Mouse (Mus musculus) G1E (cell line): ENCODE data around the gene Rab3gap1. TPM values are rescaled to one million over a fixed set of nuclear protein-coding genes. Genes with fewer than 3 reads are reported as not detected.

ENCODE experiments used
- ATAC-seq: 2 replicates; pipeline ENCODE4 v1.8.0; 2016; ENCODE audit warnings: mild to moderate bottlenecking; ENCODE audit not compliant: insufficient number of reproducible peaks, poor library complexity, low FRiP score, severe bottlenecking; ENCODE audit errors: extremely low read depth
- DNase-seq: peaks from one replicate; pipeline ENCODE4 v3.0.0; 2012; ENCODE audit warnings: low spot score
- H3K27me3 ChIP-seq: 2 replicates; pipeline ENCODE4 v1.6.1; 2012; ENCODE audit warnings: mild to moderate bottlenecking, low read length, inconsistent platforms; ENCODE audit not compliant: insufficient read depth
- H3K36me3 ChIP-seq: replicated peaks from 2 replicates; pipeline ENCODE3; 2012; ENCODE audit warnings: mild to moderate bottlenecking, inconsistent platforms
- H3K4me1 ChIP-seq: 2 replicates; pipeline ENCODE4 v1.6.1; 2012; ENCODE audit warnings: low read depth, low read length, inconsistent platforms, mixed read lengths; ENCODE audit not compliant: insufficient read depth
- H3K4me3 ChIP-seq: 2 replicates; pipeline ENCODE4 v1.5.1; 2012; ENCODE audit warnings: low read depth, mild to moderate bottlenecking, inconsistent platforms, low read length, moderate library complexity, mixed read lengths
- H3K9me3 ChIP-seq: replicated peaks from 2 replicates; pipeline ENCODE4 v1.6.1; 2012; ENCODE audit warnings: inconsistent platforms
- CTCF ChIP-seq: IDR thresholded peaks from 2 replicates; pipeline ENCODE4 v1.5.1; 2012; ENCODE audit warnings: low read depth, low read length, inconsistent platforms, mixed read lengths
- GATA1 ChIP-seq: IDR thresholded peaks from 2 replicates; pipeline ENCODE4 v1.6.1; 2012; ENCODE audit warnings: borderline replicate concordance, low read length, inconsistent platforms, mixed read lengths
- GATA2 ChIP-seq: IDR thresholded peaks from 2 replicates; pipeline ENCODE4 v1.6.1; 2012; ENCODE audit warnings: low read depth, low read length, inconsistent platforms, borderline replicate concordance
- POLR2AphosphoS5 ChIP-seq: IDR thresholded peaks from 2 replicates; pipeline ENCODE4 v1.6.1; 2012; ENCODE audit warnings: low read depth, low read length, inconsistent platforms; ENCODE audit not compliant: insufficient replicate concordance
- TAL1 ChIP-seq: conservative IDR thresholded peaks from 2 replicates; pipeline ENCODE4 v1.6.1; 2012; ENCODE audit warnings: low read depth, low read length, inconsistent platforms, mixed read lengths
- polyA plus RNA-seq: library from polyadenylated mRNA; stranded (reverse); fragments of >175 nt; gene quantifications from 2 replicates; pipeline ENCODE4 v1.2.3, GENCODE M21; 2012
- total RNA-seq, 2 experiments: library from RNA; stranded (forward) in 1 of 2; stranded (reverse) in 1 of 2; fragments of 200-1000 nt in 1 of 2; fragments of >200 nt in 1 of 2; fragmentation: Nextera tagmentation in 1 of 2; gene quantifications; 2 replicates each; pipeline ENCODE4 v1.2.3; 2014 to 2017

The Rab3gap1 gene
- total and polyA plus RNA-seq, 3 experiments: 29.0 to 70.8 (median 36.0) TPM

- no peak for ATAC-seq
These were observed 46.7 kb downstream of the Rab3gap1 start for GRCm38 (mm10) chr1:127915316-127915715.

GRCm38 (mm10) chr1:127915802-127916201 lies 47.2 kb downstream of the Rab3gap1 start:
- ATAC-seq: no peak
- Histone ChIP-seq H3K4me1 (no peaks in the 10 kb centered on the region), H3K9me3 (no peaks in the 10 kb centered on the region), H3K27me3 (no peaks in the 10 kb centered on the region), H3K4me3 (no peak overlapping the region), H3K36me3 (peaks cover 67% of the 10 kb centered on the region)
- TF ChIP-seq TAL1 (no peak), POLR2AphosphoS5 (no peak), CTCF (no peak), GATA2 (no peak), GATA1 (no peak)
- no peak for DNase-seq

More at GRCm38 (mm10) chr1:127915316-127915715, 46.7 kb downstream of the Rab3gap1 start:
- no peak overlapping the region for H3K4me3 ChIP-seq
- no peaks in the 10 kb centered on the region for H3K9me3 ChIP-seq
- H3K27me3 ChIP-seq: no peaks in the 10 kb centered on the region
- TF ChIP-seq POLR2AphosphoS5 (no peak), TAL1 (no peak), GATA2 (no peak), GATA1 (no peak), CTCF (no peak)
- no peak for DNase-seq
- H3K36me3 ChIP-seq: peaks cover 70% of the 10 kb centered on the region
- H3K4me1 ChIP-seq: no peaks in the 10 kb centered on the region

DNA sequence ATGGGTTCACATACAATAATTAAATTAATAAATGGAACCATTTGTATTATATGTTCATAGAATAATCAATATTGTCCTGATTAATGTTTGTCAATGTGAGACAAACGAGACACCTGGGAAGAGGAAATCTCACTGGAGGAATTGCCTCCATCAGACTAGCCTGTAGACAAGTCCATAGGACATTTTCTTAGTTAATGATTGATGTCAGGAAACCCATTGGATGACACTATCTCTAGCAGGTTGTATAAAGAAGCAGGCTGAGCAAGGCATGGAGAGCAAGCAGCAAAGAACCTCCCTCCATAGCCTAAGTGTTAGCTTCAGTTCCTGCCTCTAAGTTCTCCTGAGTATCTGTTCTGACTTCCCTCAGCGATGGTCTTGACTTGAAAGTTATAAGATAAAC lies 64.8 kb downstream of the Rab3gap1 start:
- Histone ChIP-seq H3K36me3 (peaks cover 84% of the 10 kb centered on the region), H3K27me3 (no peaks in the 10 kb centered on the region), H3K4me1 (no peaks in the 10 kb centered on the region), H3K4me3 (no peak overlapping the region), H3K9me3 (no peaks in the 10 kb centered on the region)
- DNase-seq (no peak), ATAC-seq (no peak)
- no peak for TF ChIP-seq GATA2
- TF ChIP-seq CTCF: no peak

GRCm38 (mm10) chr1:127934322-127934721 lies 65.7 kb downstream of the Rab3gap1 start:
- Histone ChIP-seq H3K36me3 (peaks cover 86% of the 10 kb centered on the region), H3K9me3 (no peaks in the 10 kb centered on the region), H3K4me3 (no peak overlapping the region), H3K27me3 (no peaks in the 10 kb centered on the region), H3K4me1 (no peaks in the 10 kb centered on the region)
- DNase-seq (no peak), ATAC-seq (no peak)
- TF ChIP-seq TAL1: no peak
- TF ChIP-seq GATA2: no peak
- TF ChIP-seq GATA1: no peak
- TF ChIP-seq CTCF: no peak

GRCm38 (mm10) chr1:127937277-127937676 lies 68.7 kb downstream of the Rab3gap1 start:
- no peak overlapping the region for H3K4me3 ChIP-seq
- ATAC-seq: no peak
- no peaks in the 10 kb centered on the region for H3K4me1 ChIP-seq
- no peaks in the 10 kb centered on the region for H3K9me3 ChIP-seq
- peaks cover 93% of the 10 kb centered on the region for H3K36me3 ChIP-seq
- no peak for TF ChIP-seq GATA2
- no peaks in the 10 kb centered on the region for H3K27me3 ChIP-seq
- no peak for DNase-seq

DNA sequence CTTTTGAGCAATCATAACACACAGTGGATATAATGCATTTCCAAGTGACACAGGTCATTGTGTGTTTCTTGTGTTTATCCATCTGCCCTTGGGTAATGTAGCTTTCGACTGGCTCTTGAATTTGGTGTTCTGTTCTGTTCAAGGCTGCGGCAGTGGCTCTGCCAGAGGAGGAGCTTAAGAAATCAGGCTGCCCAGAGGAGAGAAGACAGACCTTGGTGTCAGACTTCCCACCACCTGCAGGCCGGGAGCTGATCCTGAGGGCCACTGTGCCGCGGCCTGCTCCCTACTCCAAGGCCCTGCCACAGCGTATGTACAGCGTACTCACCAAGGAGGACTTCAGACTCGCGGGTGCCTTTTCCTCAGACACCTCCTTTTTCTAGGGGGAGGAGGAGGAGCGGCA lies 73.7 kb downstream of the Rab3gap1 start:
- Histone ChIP-seq H3K9me3 (no peaks in the 10 kb centered on the region), H3K4me3 (no peak overlapping the region)

GRCm38 (mm10) chr1:127943516-127943915 lies 74.9 kb downstream of the Rab3gap1 start:
- Histone ChIP-seq H3K4me1 (no peaks in the 10 kb centered on the region), H3K27me3 (no peaks in the 10 kb centered on the region), H3K36me3 (peaks cover 78% of the 10 kb centered on the region), H3K9me3 (0 out of 2 replicates have a peak, but pooled peaks cover 3% of the 10 kb centered on the region), H3K4me3 (no peak overlapping the region)
- no peak for DNase-seq
- TF ChIP-seq GATA1: no peak
- TF ChIP-seq POLR2AphosphoS5: no peak
- no peak for TF ChIP-seq TAL1
- no peak for TF ChIP-seq CTCF
- TF ChIP-seq GATA2: no peak
- no peak for ATAC-seq

More for the DNA sequence above, 73.7 kb downstream of the Rab3gap1 start:
- Histone ChIP-seq H3K36me3 (peaks cover 91% of the 10 kb centered on the region), H3K4me1 (no peaks in the 10 kb centered on the region), H3K27me3 (no peaks in the 10 kb centered on the region)
- DNase-seq: no peak
- no peak for ATAC-seq
- TF ChIP-seq GATA1 (no peak), CTCF (no peak), POLR2AphosphoS5 (no peak), GATA2 (no peak)
